Mouse (Mus musculus) heart, postnatal 0 days (tissue): ENCODE measurements at regions not wholly inside any gene's neighbourhood (a gene's known extent, or its start where the extent isn't known, plus 50 kb on each side); places are given as distances from the start of the nearest gene placed in this dataset.

Experiments used
- ATAC-seq: fragments of 200-750 bp; cut with Nextera tagmentation; 2 replicates; pipeline ENCODE4 v1.8.0; 2017; ENCODE audit warnings: low read depth, moderate number of reproducible peaks, moderate library complexity; ENCODE audit not compliant: insufficient read depth
- DNase-seq: peaks from one replicate; pipeline ENCODE4 v3.0.0-alpha.2; 2016; ENCODE audit warnings: low spot score
- H3K27ac ChIP-seq: fragments of 300-500 bp; sonication (generic); 2 replicates; pipeline ENCODE4 v1.5.1; 2014; ENCODE audit warnings: low read depth, mild to moderate bottlenecking
- H3K27me3 ChIP-seq: fragments of 300-500 bp; sonication (generic); 2 replicates; pipeline ENCODE4 v1.6.1; 2014; ENCODE audit warnings: low read length, mixed read lengths; ENCODE audit not compliant: control insufficient read depth, insufficient read depth
- H3K36me3 ChIP-seq: fragments of 300-500 bp; sonication (generic); replicated peaks from 2 replicates; pipeline ENCODE4 v1.6.1; 2014; ENCODE audit warnings: low read length, mixed read lengths; ENCODE audit not compliant: control insufficient read depth, insufficient read depth
- H3K4me1 ChIP-seq: fragments of 300-500 bp; sonication (generic); 2 replicates; pipeline ENCODE4 v1.6.1; 2014; ENCODE audit warnings: antibody characterized with exemption; ENCODE audit not compliant: control insufficient read depth, insufficient read depth
- H3K4me2 ChIP-seq: fragments of 300-500 bp; sonication (generic); 2 replicates; pipeline ENCODE4 v1.6.1; 2014; ENCODE audit warnings: low read depth, mild to moderate bottlenecking, low read length, moderate library complexity
- H3K4me3 ChIP-seq: fragments of 300-500 bp; sonication (generic); 2 replicates; pipeline ENCODE4 v1.5.1; 2014; ENCODE audit warnings: low read depth, low read length
- H3K9ac ChIP-seq: fragments of 300-500 bp; sonication (generic); replicated peaks from 2 replicates; pipeline ENCODE4 v1.6.1; 2014; ENCODE audit warnings: low read depth, low read length, mixed read lengths
- H3K9me3 ChIP-seq: fragments of 300-500 bp; sonication (generic); replicated peaks from 2 replicates; pipeline ENCODE4 v1.6.1; 2016; ENCODE audit warnings: low read length; ENCODE audit not compliant: control insufficient read depth
- CTCF ChIP-seq: IDR thresholded peaks from 2 replicates; pipeline ENCODE4 v1.5.1; 2016; ENCODE audit warnings: antibody characterized with exemption, control low read depth, low read depth
- EP300 ChIP-seq: IDR thresholded peaks from 2 replicates; pipeline ENCODE4 v1.6.1; 2016; ENCODE audit warnings: antibody characterized with exemption, low read depth
- WGBS: fragments of 180-500 bp; shearing (Covaris S2); extraction: QIAGEN DNeasy Blood & Tissue Kit; methylation state at CpG from one replicate; pipeline ENCODE4 v1.1.7; 2014; 5-methylcytosine and 5-hydroxymethylcytosine counted together

DNA sequence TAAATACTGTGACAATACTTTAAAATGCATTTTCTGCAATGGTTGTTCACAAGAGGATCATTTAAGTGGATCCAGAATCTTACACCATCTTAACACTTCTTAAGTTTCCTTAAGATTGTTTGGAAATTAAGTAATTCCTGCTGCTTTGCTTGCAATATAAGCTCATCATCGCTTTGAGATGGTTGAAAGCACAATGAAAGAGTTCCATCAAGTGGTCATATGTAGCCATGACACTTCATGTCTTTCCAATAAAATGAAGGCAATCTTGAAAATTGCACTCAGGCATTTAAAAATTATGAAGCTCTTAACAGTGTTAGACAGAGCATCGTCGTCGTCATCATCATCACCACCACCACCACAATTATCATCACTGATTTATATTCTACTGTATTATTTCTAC, 223.8 kb downstream of the Lipi start:
- no peak for TF ChIP-seq EP300
- peak; percentile 41 for TF ChIP-seq CTCF
- H3K36me3 ChIP-seq = no peaks in the 10 kb centered on the region
- DNase-seq = no peak
- no peak for ATAC-seq
- no peak overlapping the region for H3K4me3 ChIP-seq
- H3K27ac ChIP-seq = no peak overlapping the region
- H3K4me2 ChIP-seq = no peak overlapping the region
- H3K27me3 ChIP-seq = no peaks in the 10 kb centered on the region
- no peaks in the 10 kb centered on the region for H3K9me3 ChIP-seq
- 64% methylated on average over 4 of the region's 4 CpGs for WGBS
- H3K9ac ChIP-seq = no peak overlapping the region
- no peaks in the 10 kb centered on the region for H3K4me1 ChIP-seq

DNA sequence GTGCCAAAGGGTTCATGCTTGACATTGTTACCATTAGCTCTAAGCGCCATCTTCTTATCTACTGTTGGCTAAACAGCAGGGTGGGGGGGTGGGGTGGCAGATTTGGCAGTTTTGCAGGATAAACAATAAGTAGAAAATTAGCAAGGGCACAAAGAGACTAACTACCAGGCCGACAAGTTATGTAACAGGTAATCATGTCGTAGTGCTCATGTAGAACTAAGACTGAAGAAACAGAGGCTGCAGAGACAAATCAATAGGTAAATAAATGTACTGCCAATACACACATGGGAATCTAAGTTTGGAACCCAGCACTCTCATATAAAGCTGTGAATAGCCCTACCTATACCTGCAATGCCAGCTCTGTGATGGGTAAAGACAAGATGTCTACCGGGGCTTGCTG, 225.1 kb downstream of the Lipi start:
- Histone ChIP-seq H3K36me3 (no peaks in the 10 kb centered on the region), H3K4me1 (no peaks in the 10 kb centered on the region), H3K9me3 (no peaks in the 10 kb centered on the region), H3K4me2 (no peak overlapping the region), H3K27ac (no peak overlapping the region), H3K27me3 (no peaks in the 10 kb centered on the region), H3K4me3 (no peak overlapping the region), H3K9ac (no peak overlapping the region)
- no peak for TF ChIP-seq CTCF
- DNase-seq (no peak), ATAC-seq (no peak)
- WGBS = 76% methylated on average over 4 of the region's 4 CpGs

DNA sequence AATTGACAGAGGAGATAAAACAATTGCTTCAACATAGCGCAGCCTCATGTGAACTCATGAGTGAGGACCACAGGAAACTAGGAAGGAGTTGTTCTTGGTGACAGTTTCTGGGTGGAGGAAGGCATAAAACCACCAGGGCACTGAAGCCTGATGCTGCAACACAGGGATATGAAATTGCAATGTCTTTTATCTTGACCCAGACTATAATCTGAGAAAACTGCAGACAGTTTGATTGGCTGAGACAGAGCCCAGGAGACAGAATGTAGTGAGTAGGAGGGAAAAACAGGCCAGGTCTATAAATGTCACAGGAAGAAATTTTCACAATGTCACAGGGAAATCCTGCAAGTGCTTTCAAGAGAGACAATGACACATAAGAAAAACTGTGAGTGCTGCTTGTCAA, 232.5 kb downstream of the Lipi start:
- WGBS = 75% methylated on average over 1 of the region's 1 CpGs
- Histone ChIP-seq H3K9me3 (no peaks in the 10 kb centered on the region), H3K27ac (no peak overlapping the region), H3K4me3 (no peak overlapping the region), H3K27me3 (no peaks in the 10 kb centered on the region), H3K4me1 (no peaks in the 10 kb centered on the region), H3K4me2 (no peak overlapping the region), H3K9ac (no peak overlapping the region), H3K36me3 (no peaks in the 10 kb centered on the region)
- no peak for TF ChIP-seq CTCF
- no peak for TF ChIP-seq EP300
- DNase-seq = no peak
- no peak for ATAC-seq

- TF ChIP-seq EP300 (no peak), CTCF (no peak)
- Histone ChIP-seq H3K36me3 (no peaks in the 10 kb centered on the region), H3K9ac (no peak overlapping the region), H3K9me3 (no peaks in the 10 kb centered on the region), H3K4me2 (no peak overlapping the region), H3K4me1 (no peaks in the 10 kb centered on the region), H3K27ac (no peak overlapping the region), H3K27me3 (no peaks in the 10 kb centered on the region), H3K4me3 (no peak overlapping the region)
- WGBS = 77% methylated on average over 8 of the region's 8 CpGs
- no peak for DNase-seq
- no peak for ATAC-seq
Measured at GRCm38 (mm10) chr16:75344201-75344927, 241.5 kb downstream of the Lipi start.

DNA sequence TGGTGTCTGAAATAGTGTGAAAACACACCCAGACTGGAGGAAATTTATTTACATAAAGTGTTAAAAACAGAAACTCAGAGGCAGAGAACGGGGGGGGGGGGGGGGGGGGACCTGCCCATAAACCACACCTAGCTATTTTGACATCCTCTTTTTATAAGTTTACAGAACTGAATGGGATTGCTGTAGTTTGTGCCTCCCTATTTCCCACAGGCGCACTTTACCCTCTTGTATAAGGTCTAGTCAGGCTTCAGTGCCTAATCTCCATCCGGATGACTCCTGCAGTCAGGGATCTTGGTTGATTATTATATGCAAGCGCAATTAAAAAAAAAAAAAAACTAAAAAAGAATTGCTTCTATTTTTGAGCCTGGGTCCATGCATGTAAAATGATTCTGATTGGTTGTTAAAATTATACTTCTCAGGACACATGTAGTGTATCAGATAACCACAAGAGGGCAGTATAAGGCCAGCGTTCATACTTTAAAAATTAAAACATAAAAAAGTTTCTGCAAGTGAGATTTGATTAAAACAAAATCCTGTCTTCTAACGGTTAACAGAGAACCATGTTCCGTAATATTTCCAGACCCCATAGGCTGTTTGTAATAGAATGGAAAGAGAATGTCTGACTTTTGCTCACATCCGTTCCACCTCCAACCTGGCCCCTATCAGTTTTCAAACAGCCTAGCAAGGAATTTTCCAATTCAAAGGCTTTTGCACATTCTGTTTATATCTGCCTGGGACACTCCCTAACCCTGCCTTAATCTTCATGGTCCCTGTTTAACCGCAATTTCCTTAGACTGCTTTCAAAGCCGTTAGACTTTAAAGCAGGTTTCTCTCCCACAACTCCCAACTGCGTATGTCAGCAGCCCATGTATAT, 242.6 kb downstream of the Lipi start:
- Histone ChIP-seq H3K4me1 (no peaks in the 10 kb centered on the region), H3K4me3 (no peak overlapping the region), H3K36me3 (no peaks in the 10 kb centered on the region), H3K9ac (no peak overlapping the region), H3K27me3 (no peaks in the 10 kb centered on the region), H3K4me2 (no peak overlapping the region), H3K27ac (no peak overlapping the region), H3K9me3 (no peaks in the 10 kb centered on the region)
- ATAC-seq = no peak
- DNase-seq = peak; percentile 8
- WGBS = 42% methylated on average over 11 of the region's 11 CpGs
- TF ChIP-seq CTCF (peak; percentile 51), EP300 (no peak)

GRCm38 (mm10) chr16:75334228-75334627, 251.6 kb downstream of the Lipi start:
- 81% methylated on average over 2 of the region's 2 CpGs for WGBS
- ATAC-seq = no peak
- H3K9me3 ChIP-seq = no peaks in the 10 kb centered on the region
- TF ChIP-seq EP300 = no peak
- TF ChIP-seq CTCF = no peak
- no peak overlapping the region for H3K4me3 ChIP-seq
- no peak for DNase-seq
- H3K4me1 ChIP-seq = no peaks in the 10 kb centered on the region
- no peak overlapping the region for H3K9ac ChIP-seq
- no peak overlapping the region for H3K4me2 ChIP-seq
- no peaks in the 10 kb centered on the region for H3K36me3 ChIP-seq
- no peaks in the 10 kb centered on the region for H3K27me3 ChIP-seq
- H3K27ac ChIP-seq = no peak overlapping the region
